Mouse (Mus musculus): ENCODE measurements at regions not wholly inside any gene's neighbourhood (a gene's known extent, or its start where the extent isn't known, plus 50 kb on each side); places are given as distances from the start of the nearest gene placed in this dataset.

GRCm38 (mm10) chr8:116046859-116047258 is 339.3 kb upstream of the Maf start:
- TF ChIP-seq CTCF (conservative IDR thresholded peaks at IDR 0.05; ENCODE audit: low read length) (no peak), NANOG (IDR thresholded peaks at IDR 0.05; ENCODE audit: borderline replicate concordance, low read length) (no peak), POU5F1 (IDR thresholded peaks at IDR 0.05; ENCODE audit: borderline replicate concordance, low read length) (no peak)

Measured in E14TG2a.4 (cell line).